Mouse (Mus musculus): ENCODE measurements at regions not wholly inside any gene's neighbourhood (a gene's known extent, or its start where the extent isn't known, plus 50 kb on each side); places are given as distances from the start of the nearest gene placed in this dataset.

- DNase-seq (ENCODE audit: low spot score) = no peak
These were observed 126.7 kb downstream of the Lmo4 start for GRCm38 (mm10) chr3:144078198-144078935.

- no peak for DNase-seq (ENCODE audit: low spot score)
These were observed 135.0 kb downstream of the Lmo4 start for GRCm38 (mm10) chr3:144069979-144070540.

GRCm38 (mm10) chr3:144067016-144067415 is 138.0 kb downstream of the Lmo4 start:
- no peak for DNase-seq (ENCODE audit: low spot score)

GRCm38 (mm10) chr3:144058106-144058505 is 146.9 kb downstream of the Lmo4 start:
- DNase-seq (ENCODE audit: low spot score) = no peak

- DNase-seq (ENCODE audit: low spot score) = no peak
These were observed 154.7 kb downstream of the Lmo4 start for GRCm38 (mm10) chr3:144050341-144050740.

GRCm38 (mm10) chr3:144049270-144049669 is 155.8 kb downstream of the Lmo4 start:
- peak; percentile 28 for DNase-seq (ENCODE audit: low spot score)

GRCm38 (mm10) chr3:144044366-144044765 is 160.7 kb downstream of the Lmo4 start:
- peak; percentile 4 for DNase-seq (ENCODE audit: low spot score)

- peak; percentile 26 for DNase-seq (ENCODE audit: low spot score)
These were observed 163.2 kb downstream of the Lmo4 start for GRCm38 (mm10) chr3:144041788-144042187.

- DNase-seq (ENCODE audit: low spot score) = no peak
These were observed 165.5 kb downstream of the Lmo4 start for GRCm38 (mm10) chr3:144039498-144039897.

GRCm38 (mm10) chr3:144029611-144030010 is 175.4 kb downstream of the Lmo4 start:
- DNase-seq (ENCODE audit: low spot score) = no peak

GRCm38 (mm10) chr3:144029121-144029520 is 175.9 kb downstream of the Lmo4 start:
- DNase-seq (ENCODE audit: low spot score) = no peak

GRCm38 (mm10) chr3:144027134-144027980 is 177.7 kb downstream of the Lmo4 start:
- no peak for DNase-seq (ENCODE audit: low spot score)

GRCm38 (mm10) chr3:144025451-144026125 is 179.4 kb downstream of the Lmo4 start:
- DNase-seq (ENCODE audit: low spot score) = no peak

- no peak for DNase-seq (ENCODE audit: low spot score)
These were observed 180.8 kb downstream of the Lmo4 start for GRCm38 (mm10) chr3:144024216-144024615.

GRCm38 (mm10) chr3:144023058-144023457 is 182.0 kb downstream of the Lmo4 start:
- no peak for DNase-seq (ENCODE audit: low spot score)

- no peak for DNase-seq (ENCODE audit: low spot score)
These were observed 183.1 kb downstream of the Lmo4 start for GRCm38 (mm10) chr3:144021969-144022368.

- DNase-seq (ENCODE audit: low spot score) = no peak
These were observed 184.7 kb downstream of the Lmo4 start for GRCm38 (mm10) chr3:144020189-144020940.

- DNase-seq (ENCODE audit: low spot score) = no peak
These were observed 185.7 kb downstream of the Lmo4 start for GRCm38 (mm10) chr3:144019293-144019692.

GRCm38 (mm10) chr3:144018559-144018958 is 186.5 kb downstream of the Lmo4 start:
- DNase-seq (ENCODE audit: low spot score) = no peak

GRCm38 (mm10) chr3:144015236-144015635 is 189.8 kb downstream of the Lmo4 start:
- DNase-seq (ENCODE audit: low spot score) = no peak

GRCm38 (mm10) chr3:144013481-144014125 is 191.4 kb downstream of the Lmo4 start:
- DNase-seq (ENCODE audit: low spot score) = no peak

All from lung, postnatal 25 days (tissue).